In genomic region chr10:5805731-5806307, GRCm38 (mm10) we compare ENCODE assay signal across 8 mouse cellular contexts. TPM values are rescaled to one million over a fixed set of nuclear protein-coding genes. Genes with fewer than 3 reads are reported as not detected.
DNase-seq lines count a peak whose midpoint lies in the region; ATAC-seq and TF ChIP-seq lines count a peak whose summit lies in the region.

No protein-coding gene starts in this region.

- peaks cover 19% of the 10 kb centered on the region for H3K36me3 ChIP-seq in embryonic facial prominence, embryonic 14.5 days (ENCODE audit: control insufficient read depth, insufficient read depth, low read length)
- H3K36me3 ChIP-seq in heart, adult 2 months (ENCODE audit: control insufficient read depth, insufficient read depth, low read length), result peaks cover 2% of the 10 kb centered on the region
- H3K36me3 ChIP-seq in kidney, adult 2 months (ENCODE audit: control insufficient read depth, insufficient read depth, low read length), result no peaks in the 10 kb centered on the region
- peaks cover 22% of the 10 kb centered on the region for H3K36me3 ChIP-seq in limb, embryonic 12.5 days
- peaks cover 8% of the 10 kb centered on the region; the same call in 1 of the 2 replicates for H3K36me3 ChIP-seq in midbrain, embryonic 14.5 days (ENCODE audit: control insufficient read depth, insufficient read depth, low read length)

- peak overlapping the region; percentile 93 for H3K27ac ChIP-seq in bone marrow, adult 2 months (ENCODE audit: control insufficient read depth, insufficient read depth, low read depth, low read length, poor library complexity)
- peak overlapping the region; percentile 88 for H3K27ac ChIP-seq in embryonic facial prominence, embryonic 14.5 days (replicated peaks; ENCODE audit: low read depth, low read length)
- H3K27ac ChIP-seq in heart, adult 2 months, result peak overlapping the region; percentile 94
- H3K27ac ChIP-seq in kidney, adult 2 months (ENCODE audit: insufficient read depth, low read depth, low read length), result peak overlapping the region; percentile 74
- H3K27ac ChIP-seq in limb, embryonic 12.5 days, result peak overlapping the region; percentile 93
- H3K27ac ChIP-seq in midbrain, embryonic 14.5 days (replicated peaks; ENCODE audit: low read depth, low read length), result peak overlapping the region; percentile 85

- H3K9me3 ChIP-seq in embryonic facial prominence, embryonic 14.5 days (ENCODE audit: control insufficient read depth, low read length), result no peaks in the 10 kb centered on the region
- H3K9me3 ChIP-seq in limb, embryonic 12.5 days, result no peaks in the 10 kb centered on the region
- no peaks in the 10 kb centered on the region for H3K9me3 ChIP-seq in midbrain, embryonic 14.5 days (ENCODE audit: control insufficient read depth, low read length)

- no peaks in the 10 kb centered on the region for H3K27me3 ChIP-seq in embryonic facial prominence, embryonic 14.5 days (replicated peaks; ENCODE audit: control insufficient read depth, insufficient read depth, low read length)
- H3K27me3 ChIP-seq in heart, adult 2 months (ENCODE audit: control insufficient read depth, insufficient read depth, low read length), result no peaks in the 10 kb centered on the region
- no peaks in the 10 kb centered on the region for H3K27me3 ChIP-seq in kidney, adult 2 months (replicated peaks; ENCODE audit: control insufficient read depth, insufficient read depth, low read length)
- no peaks in the 10 kb centered on the region for H3K27me3 ChIP-seq in limb, embryonic 12.5 days
- no peaks in the 10 kb centered on the region for H3K27me3 ChIP-seq in midbrain, embryonic 14.5 days (ENCODE audit: control insufficient read depth, insufficient read depth, low read length)

- peak overlapping the region; percentile 92 for H3K4me2 ChIP-seq in embryonic facial prominence, embryonic 14.5 days (ENCODE audit: low read depth, low read length)
- peak overlapping the region; percentile 54 for H3K4me2 ChIP-seq in limb, embryonic 12.5 days
- peak overlapping the region; percentile 97 for H3K4me2 ChIP-seq in midbrain, embryonic 14.5 days (ENCODE audit: low read length)

- peak overlapping the region; percentile 66 for H3K9ac ChIP-seq in embryonic facial prominence, embryonic 14.5 days (ENCODE audit: low read depth, low read length)
- peak overlapping the region; percentile 72 for H3K9ac ChIP-seq in heart, adult 2 months (ENCODE audit: low read depth, low read length)
- H3K9ac ChIP-seq in limb, embryonic 12.5 days (replicated peaks), result peak overlapping the region; percentile 66
- peak overlapping the region; percentile 59 for H3K9ac ChIP-seq in midbrain, embryonic 14.5 days (replicated peaks; ENCODE audit: low read length)

- ATAC-seq in embryonic facial prominence, embryonic 14.5 days (ENCODE audit: low read depth), result peak; percentile 96
- ATAC-seq in limb, embryonic 12.5 days (ENCODE audit: insufficient number of reproducible peaks, insufficient read depth, low FRiP score, low TSS enrichment, low read depth), result peak; percentile 94
- ATAC-seq in midbrain, embryonic 14.5 days (ENCODE audit: low FRiP score, low TSS enrichment), result peak; percentile 94

- TF ChIP-seq POLR2A in bone marrow, adult 2 months (IDR thresholded peaks at IDR 0.05; ENCODE audit: borderline replicate concordance, control insufficient read depth, low read depth, low read length), result peak; percentile 89
- TF ChIP-seq POLR2A in heart, adult 2 months (IDR thresholded peaks at IDR 0.05; ENCODE audit: insufficient read depth, low read depth, low read length), result peak; percentile 75
- no peak for TF ChIP-seq POLR2A in kidney, adult 2 months (IDR thresholded peaks at IDR 0.05; ENCODE audit: low read depth, low read length)

- no peaks in the 10 kb centered on the region; the same call in 1 of the 2 replicates for H3K4me1 ChIP-seq in bone marrow, adult 2 months (ENCODE audit: control insufficient read depth, insufficient read depth, low read length)
- peaks cover 5% of the 10 kb centered on the region; the same call in 1 of the 2 replicates for H3K4me1 ChIP-seq in embryonic facial prominence, embryonic 14.5 days (ENCODE audit: control insufficient read depth, insufficient read depth, low read length)
- peaks cover 2% of the 10 kb centered on the region; the same call in 1 of the 2 replicates for H3K4me1 ChIP-seq in heart, adult 2 months (ENCODE audit: control insufficient read depth, insufficient read depth, low read length)
- no peaks in the 10 kb centered on the region for H3K4me1 ChIP-seq in kidney, adult 2 months (ENCODE audit: control insufficient read depth, insufficient read depth, low read length)
- peaks cover 21% of the 10 kb centered on the region for H3K4me1 ChIP-seq in limb, embryonic 12.5 days (replicated peaks)
- H3K4me1 ChIP-seq in midbrain, embryonic 14.5 days (ENCODE audit: control insufficient read depth, insufficient read depth, low read length), result peaks cover 17% of the 10 kb centered on the region

- H3K79me2 ChIP-seq in heart, adult 2 months (replicated peaks; ENCODE audit: control insufficient read depth, insufficient read depth, low read length), result no peaks in the 10 kb centered on the region; the same call in 1 of the 2 replicates

- intact Hi-C loops in heart, adult 2 months (cut with DNase I), result loop anchor here (1.0 kb wide), 1 partner anchor 18 kb away; no protein-coding TSS in a partner anchor

- TF ChIP-seq CTCF in bone marrow, adult 2 months (IDR thresholded peaks at IDR 0.05; ENCODE audit: control insufficient read depth, insufficient read depth, low read length), result no peak
- no peak for TF ChIP-seq CTCF in heart, adult 2 months (IDR thresholded peaks at IDR 0.05)
- TF ChIP-seq CTCF in kidney, adult 2 months (conservative IDR thresholded peaks at IDR 0.05; ENCODE audit: insufficient read depth, insufficient read length, low read depth, low read length), result no peak

- 0 out of 2 replicates have a peak, but pooled peaks have one; percentile 56 for TF ChIP-seq EP300 in heart, adult 2 months (IDR thresholded peaks at IDR 0.05; ENCODE audit: insufficient read depth, low read depth, low read length)

- peak overlapping the region; percentile 83 for H3K4me3 ChIP-seq in bone marrow, adult 2 months (replicated peaks; ENCODE audit: control insufficient read depth, low read depth, low read length)
- peak overlapping the region; percentile 80 for H3K4me3 ChIP-seq in embryonic facial prominence, embryonic 14.5 days (ENCODE audit: low read depth, low read length)
- H3K4me3 ChIP-seq in heart, adult 2 months, result peak overlapping the region; percentile 49
- H3K4me3 ChIP-seq in kidney, adult 2 months (ENCODE audit: insufficient read depth, low read depth, low read length), result peak overlapping the region; percentile 63
- H3K4me3 ChIP-seq in limb, embryonic 12.5 days (replicated peaks), result peak overlapping the region; percentile 80
- H3K4me3 ChIP-seq in midbrain, embryonic 14.5 days (replicated peaks; ENCODE audit: low read depth, low read length), result peak overlapping the region; percentile 63

- under 1% methylated on average over 43 of the region's 43 CpGs for WGBS in bone marrow, adult 2 months
- WGBS in embryonic facial prominence, embryonic 14.5 days, result 0% methylated on average over 32 of the region's 43 CpGs
- under 1% methylated on average over 43 of the region's 43 CpGs for WGBS in heart, adult 2 months
- under 1% methylated on average over 43 of the region's 43 CpGs for WGBS in kidney, adult 2 months
- under 1% methylated on average over 43 of the region's 43 CpGs for WGBS in limb, embryonic 12.5 days
- whole genome bisulfite sequencing in midbrain, embryonic 14.5 days, result under 1% methylated on average over 43 of the region's 43 CpGs

- DNase-seq in B cell, adult 2 months, result peak; percentile 95
- peak; percentile 99 for DNase-seq in embryonic facial prominence, embryonic 14.5 days (ENCODE audit: low spot score)
- peak; percentile 95 to 98 for DNase-seq in heart, adult 2 months
- DNase-seq in kidney, adult 2 months, result peak; percentile 97
- DNase-seq in midbrain, embryonic 14.5 days, result peak; percentile 98
- peak; percentile 94 for DNase-seq in spleen, adult 12 weeks (ENCODE audit: low spot score)

RNA-seq across cellular contexts. Expression of gene Fbxo5, which starts 0.4 kb away (rescaled TPM):
- 48.1 and 54.1 TPM in 2 replicates for polyA plus RNA-seq in bone marrow, adult 2 months (2011; ENCODE audit: insufficient read depth, insufficient read length, low replicate concordance, missing spikeins)
- 44.8 and 56.7 TPM in 2 replicates for polyA plus RNA-seq in embryonic facial prominence, embryonic 14.5 days (2014; fragmentation: Nextera tagmentation; extraction: Ambion mirVana)
- under 1 TPM; 0.36 to 0.65 TPM for total RNA-seq in heart, adult 2 months (2021)
- polyA plus RNA-seq in heart, adult 2 months (2012; rRNA removed), result 0.43 and 0.85 TPM in 2 replicates
- polyA plus RNA-seq in kidney, adult 2 months (2012; rRNA removed), result 0.64 and 1.1 TPM in 2 replicates
- 93.6 and 99.5 TPM in 2 replicates for polyA plus RNA-seq in limb, embryonic 12.5 days (2016; fragmentation: Nextera tagmentation; extraction: Ambion mirVana)
- 10.5 and 14.7 TPM in 2 replicates for polyA plus RNA-seq in midbrain, embryonic 14.5 days (2014; fragmentation: Nextera tagmentation; extraction: Ambion mirVana)

RNA-seq across cellular contexts. Expression of gene Mtrf1l, which starts 17.9 kb away (rescaled TPM):
- polyA plus RNA-seq in bone marrow, adult 2 months (2011; ENCODE audit: insufficient read depth, insufficient read length, low replicate concordance, missing spikeins), result 12.1 and 27.6 TPM in 2 replicates
- polyA plus RNA-seq in embryonic facial prominence, embryonic 14.5 days (2014; fragmentation: Nextera tagmentation; extraction: Ambion mirVana), result 14.7 and 18.4 TPM in 2 replicates
- 1 to 10 TPM; 8.4 to 9.6 TPM for total RNA-seq in heart, adult 2 months (2021)
- polyA plus RNA-seq in heart, adult 2 months (2012; rRNA removed), result 1.6 and 3.5 TPM in 2 replicates
- polyA plus RNA-seq in kidney, adult 2 months (2012; rRNA removed), result 1.7 and 2.4 TPM in 2 replicates
- 15.8 and 18.7 TPM in 2 replicates for polyA plus RNA-seq in limb, embryonic 12.5 days (2016; fragmentation: Nextera tagmentation; extraction: Ambion mirVana)
- polyA plus RNA-seq in midbrain, embryonic 14.5 days (2014; fragmentation: Nextera tagmentation; extraction: Ambion mirVana), result 10.2 and 13.4 TPM in 2 replicates

Comparison
In these comparisons a context has a peak if more than half of its experiments do, and no peak if none do; other contexts are left out.
1. Peak in every context shown above with its lines: DNase-seq, ATAC-seq, H3K4me3 ChIP-seq and H3K27ac ChIP-seq.